Mouse (Mus musculus) cerebellum, adult 8-10 months (tissue): ENCODE measurements at regions not wholly inside any gene's neighbourhood (a gene's known extent, or its start where the extent isn't known, plus 50 kb on each side); places are given as distances from the start of the nearest gene placed in this dataset.
"Not testable (repeated sequence)": the region's sequence is repeated elsewhere in the genome, so short reads cannot be mapped to it uniquely, and the experiment has no call there.

ENCODE experiments used
- DNase-seq: peaks from one replicate; pipeline ENCODE4 v3.0.0; 2022

DNA sequence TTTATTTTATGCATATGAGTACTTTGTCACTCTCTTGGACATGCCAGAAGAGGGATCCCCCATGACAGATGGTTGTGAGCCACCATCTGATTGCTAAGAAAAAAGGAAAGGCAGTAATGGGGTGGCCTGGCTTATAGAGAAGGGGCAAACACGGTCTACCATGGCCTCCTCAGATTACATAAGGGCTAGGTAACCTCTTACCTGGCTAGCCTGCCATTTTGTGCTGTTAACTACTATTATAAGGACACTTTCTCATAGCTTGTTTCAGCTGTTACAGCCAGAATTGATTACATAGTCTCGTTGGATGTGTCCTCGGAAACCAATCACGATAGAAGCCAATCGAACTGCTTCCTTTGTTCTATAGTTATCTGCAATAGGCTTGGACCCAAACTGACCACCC lies 60.9 kb upstream of the Gm14496 start:
- no peak for DNase-seq

DNA sequence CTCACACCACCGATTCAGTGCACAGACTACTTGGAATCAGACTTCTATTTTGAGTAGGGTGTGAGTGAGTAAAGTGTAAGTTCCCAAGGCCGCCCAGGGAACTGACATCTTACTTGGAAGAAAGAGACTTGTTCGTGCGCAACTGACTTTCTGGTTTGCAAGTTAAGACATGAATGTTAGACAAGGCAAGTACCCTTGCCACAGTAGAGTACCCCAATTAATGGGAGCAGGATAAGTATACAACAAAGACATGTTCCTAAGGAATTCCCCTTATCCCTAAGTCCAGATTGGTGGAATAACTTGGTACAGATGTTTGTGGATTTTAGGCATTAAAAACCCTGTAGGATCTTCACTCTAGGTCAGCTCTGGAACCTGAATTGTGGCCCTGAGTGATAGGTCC lies 60.4 kb upstream of the Gm14496 start:
- DNase-seq, result not testable (repeated sequence)

DNA sequence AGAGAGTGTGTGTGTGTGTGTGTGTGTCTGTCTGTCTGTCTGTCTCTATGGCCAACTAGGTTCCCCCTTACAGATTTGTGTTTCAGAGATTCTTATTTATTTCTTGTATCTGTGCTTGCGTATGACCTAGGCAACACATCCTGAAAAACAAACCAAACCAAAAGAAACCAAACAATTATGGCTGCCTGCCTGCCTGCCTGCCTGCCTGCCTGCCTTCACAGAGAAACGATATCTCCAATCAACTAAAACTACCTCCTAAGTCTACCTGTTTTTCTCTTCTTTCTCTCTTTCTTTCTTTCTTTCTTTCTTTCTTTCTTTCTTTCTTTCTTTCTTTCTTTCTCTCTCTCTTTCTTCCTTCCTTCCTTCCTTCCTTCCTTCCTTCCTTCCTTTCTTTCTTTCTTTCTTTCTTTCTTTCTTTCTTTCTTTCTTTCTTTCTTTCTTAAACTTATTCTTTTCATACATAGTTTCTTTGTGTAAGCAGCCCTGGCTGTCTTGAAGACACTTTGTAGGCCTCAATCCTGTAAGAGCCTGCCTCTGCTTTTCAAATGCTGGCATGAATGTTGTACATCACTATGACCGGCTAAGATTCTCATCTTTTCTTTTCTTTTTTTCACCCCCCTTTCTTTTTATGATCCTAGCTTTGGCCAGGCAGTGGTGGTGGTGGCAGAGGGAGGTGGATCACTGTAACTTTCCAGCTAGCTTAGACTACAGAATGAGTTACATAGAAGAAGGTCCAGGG lies 59.7 kb upstream of the Gm14496 start:
- DNase-seq, result peak; percentile 4

DNA sequence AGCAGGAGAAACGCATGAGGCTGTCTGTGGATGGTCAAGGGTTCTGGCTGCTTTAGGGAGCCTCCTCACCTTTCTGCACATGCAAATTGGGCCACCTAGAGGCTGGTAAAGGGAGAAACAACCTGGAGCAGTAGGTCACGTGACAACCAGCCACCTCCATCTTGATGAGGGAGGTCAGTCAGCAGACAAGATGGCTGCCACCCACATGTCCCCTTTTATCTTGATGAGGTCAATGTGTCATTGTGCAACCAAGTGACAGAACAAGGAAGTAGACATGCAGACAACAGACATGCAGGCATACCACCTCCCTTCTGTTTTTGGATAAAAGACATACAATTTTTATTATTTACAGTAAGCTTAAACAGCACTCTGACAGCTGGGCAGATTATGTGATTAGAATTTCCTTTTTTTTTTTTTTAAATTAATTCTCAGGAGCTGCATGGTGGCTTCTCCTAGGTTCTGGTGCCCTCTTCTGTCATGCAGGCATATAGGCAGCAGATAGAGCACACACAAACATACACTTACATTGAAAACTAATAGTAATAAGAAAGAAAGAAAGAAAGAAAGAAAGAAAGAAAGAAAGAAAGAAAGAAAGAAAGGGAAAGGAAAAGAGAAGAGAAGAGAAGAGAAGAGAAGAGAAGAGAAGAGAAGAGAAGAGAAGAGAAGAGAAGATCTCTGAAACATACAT lies 58.9 kb upstream of the Gm14496 start:
- DNase-seq, result no peak
